Mouse (Mus musculus): ENCODE results near the gene A230072I06Rik. TPM values are rescaled to one million over a fixed set of nuclear protein-coding genes. Genes with fewer than 3 reads are reported as not detected.

Gene A230072I06Rik
- polyA plus RNA-seq, 1 experiment: not detected

GRCm38 (mm10) chr8:12260476-12261029, 18.1 kb upstream of the A230072I06Rik start:
- Histone ChIP-seq H3K9ac (ENCODE audit: low read depth, poor library complexity, severe bottlenecking) (no peak overlapping the region), H3K36me3 (ENCODE audit: control insufficient read depth, insufficient read depth, low read length, poor library complexity, severe bottlenecking) (no peaks in the 10 kb centered on the region), H3K4me1 (ENCODE audit: control insufficient read depth, insufficient read depth, low read length) (no peaks in the 10 kb centered on the region), H3K4me3 (ENCODE audit: low read depth, low read length) (no peak overlapping the region), H3K27ac (ENCODE audit: insufficient read depth, low read length) (no peak overlapping the region), H3K9me3 (replicated peaks; ENCODE audit: control insufficient read depth, insufficient read depth, low read length, poor library complexity, severe bottlenecking) (no peaks in the 10 kb centered on the region), H3K27me3 (ENCODE audit: control insufficient read depth, insufficient read depth, low read length, poor library complexity, severe bottlenecking) (no peaks in the 10 kb centered on the region)
- TF ChIP-seq CTCF (IDR thresholded peaks at IDR 0.05; ENCODE audit: low read depth, low read length) (no peak), POLR2A (IDR thresholded peaks at IDR 0.05; ENCODE audit: insufficient read depth, low read length) (no peak)

- no peaks in the 10 kb centered on the region for H3K36me3 ChIP-seq (ENCODE audit: control insufficient read depth, insufficient read depth, low read length, poor library complexity, severe bottlenecking)
- no peak overlapping the region for H3K4me3 ChIP-seq (ENCODE audit: low read depth, low read length)
- no peak overlapping the region for H3K9ac ChIP-seq (ENCODE audit: low read depth, poor library complexity, severe bottlenecking)
- H3K4me1 ChIP-seq (ENCODE audit: control insufficient read depth, insufficient read depth, low read length): no peaks in the 10 kb centered on the region
- no peaks in the 10 kb centered on the region for H3K9me3 ChIP-seq (replicated peaks; ENCODE audit: control insufficient read depth, insufficient read depth, low read length, poor library complexity, severe bottlenecking)
- TF ChIP-seq EP300 (IDR thresholded peaks at IDR 0.05; ENCODE audit: insufficient read depth, low read depth, low read length) (no peak), POLR2A (IDR thresholded peaks at IDR 0.05; ENCODE audit: insufficient read depth, low read length) (no peak), CTCF (IDR thresholded peaks at IDR 0.05; ENCODE audit: low read depth, low read length) (no peak)
- H3K27ac ChIP-seq (ENCODE audit: insufficient read depth, low read length): no peak overlapping the region
- H3K27me3 ChIP-seq (ENCODE audit: control insufficient read depth, insufficient read depth, low read length, poor library complexity, severe bottlenecking): no peaks in the 10 kb centered on the region
Measured at GRCm38 (mm10) chr8:12261556-12261955, 17.1 kb upstream of the A230072I06Rik start.

- Histone ChIP-seq H3K4me3 (ENCODE audit: low read depth, low read length) (no peak overlapping the region), H3K27ac (ENCODE audit: insufficient read depth, low read length) (no peak overlapping the region), H3K9ac (ENCODE audit: low read depth, poor library complexity, severe bottlenecking) (no peak overlapping the region), H3K4me1 (ENCODE audit: control insufficient read depth, insufficient read depth, low read length) (no peaks in the 10 kb centered on the region), H3K27me3 (ENCODE audit: control insufficient read depth, insufficient read depth, low read length, poor library complexity, severe bottlenecking) (no peaks in the 10 kb centered on the region), H3K9me3 (replicated peaks; ENCODE audit: control insufficient read depth, insufficient read depth, low read length, poor library complexity, severe bottlenecking) (no peaks in the 10 kb centered on the region), H3K36me3 (ENCODE audit: control insufficient read depth, insufficient read depth, low read length, poor library complexity, severe bottlenecking) (no peaks in the 10 kb centered on the region)
- TF ChIP-seq POLR2A (IDR thresholded peaks at IDR 0.05; ENCODE audit: insufficient read depth, low read length): no peak
- TF ChIP-seq EP300 (IDR thresholded peaks at IDR 0.05; ENCODE audit: insufficient read depth, low read depth, low read length): no peak
- TF ChIP-seq CTCF (IDR thresholded peaks at IDR 0.05; ENCODE audit: low read depth, low read length): no peak
Measured at GRCm38 (mm10) chr8:12264996-12265395, 13.6 kb upstream of the A230072I06Rik start.

- Histone ChIP-seq H3K4me3 (ENCODE audit: low read depth, low read length) (no peak overlapping the region), H3K36me3 (ENCODE audit: control insufficient read depth, insufficient read depth, low read length, poor library complexity, severe bottlenecking) (no peaks in the 10 kb centered on the region), H3K9me3 (replicated peaks; ENCODE audit: control insufficient read depth, insufficient read depth, low read length, poor library complexity, severe bottlenecking) (no peaks in the 10 kb centered on the region), H3K4me1 (ENCODE audit: control insufficient read depth, insufficient read depth, low read length) (no peaks in the 10 kb centered on the region), H3K27ac (ENCODE audit: insufficient read depth, low read length) (no peak overlapping the region), H3K27me3 (ENCODE audit: control insufficient read depth, insufficient read depth, low read length, poor library complexity, severe bottlenecking) (no peaks in the 10 kb centered on the region), H3K9ac (ENCODE audit: low read depth, poor library complexity, severe bottlenecking) (no peak overlapping the region)
- TF ChIP-seq POLR2A (IDR thresholded peaks at IDR 0.05; ENCODE audit: insufficient read depth, low read length): no peak
- no peak for TF ChIP-seq CTCF (IDR thresholded peaks at IDR 0.05; ENCODE audit: low read depth, low read length)
- no peak for TF ChIP-seq EP300 (IDR thresholded peaks at IDR 0.05; ENCODE audit: insufficient read depth, low read depth, low read length)
Measured at GRCm38 (mm10) chr8:12267863-12268262, 10.8 kb upstream of the A230072I06Rik start.

- no peak for TF ChIP-seq POLR2A (IDR thresholded peaks at IDR 0.05; ENCODE audit: insufficient read depth, low read length)
- TF ChIP-seq EP300 (IDR thresholded peaks at IDR 0.05; ENCODE audit: insufficient read depth, low read depth, low read length): no peak
- TF ChIP-seq CTCF (IDR thresholded peaks at IDR 0.05; ENCODE audit: low read depth, low read length): no peak
- H3K27me3 ChIP-seq (ENCODE audit: control insufficient read depth, insufficient read depth, low read length, poor library complexity, severe bottlenecking): no peaks in the 10 kb centered on the region
Measured at GRCm38 (mm10) chr8:12268306-12268829, 10.3 kb upstream of the A230072I06Rik start.

GRCm38 (mm10) chr8:12279482-12280192, 1.0 kb downstream of the A230072I06Rik start:
- Histone ChIP-seq H3K9me3 (replicated peaks; ENCODE audit: control insufficient read depth, insufficient read depth, low read length, poor library complexity, severe bottlenecking) (no peaks in the 10 kb centered on the region), H3K9ac (ENCODE audit: low read depth, poor library complexity, severe bottlenecking) (no peak overlapping the region), H3K27ac (ENCODE audit: insufficient read depth, low read length) (no peak overlapping the region), H3K4me3 (ENCODE audit: low read depth, low read length) (no peak overlapping the region), H3K27me3 (ENCODE audit: control insufficient read depth, insufficient read depth, low read length, poor library complexity, severe bottlenecking) (no peaks in the 10 kb centered on the region), H3K36me3 (ENCODE audit: control insufficient read depth, insufficient read depth, low read length, poor library complexity, severe bottlenecking) (no peaks in the 10 kb centered on the region), H3K4me1 (ENCODE audit: control insufficient read depth, insufficient read depth, low read length) (no peaks in the 10 kb centered on the region)
- TF ChIP-seq EP300 (IDR thresholded peaks at IDR 0.05; ENCODE audit: insufficient read depth, low read depth, low read length): no peak
- no peak for TF ChIP-seq CTCF (IDR thresholded peaks at IDR 0.05; ENCODE audit: low read depth, low read length)
- no peak for TF ChIP-seq POLR2A (IDR thresholded peaks at IDR 0.05; ENCODE audit: insufficient read depth, low read length)

More at GRCm38 (mm10) chr8:12268306-12268829, 10.3 kb upstream of the A230072I06Rik start:
- Histone ChIP-seq H3K9me3 (replicated peaks; ENCODE audit: control insufficient read depth, insufficient read depth, low read length, poor library complexity, severe bottlenecking) (no peaks in the 10 kb centered on the region), H3K4me1 (ENCODE audit: control insufficient read depth, insufficient read depth, low read length) (no peaks in the 10 kb centered on the region), H3K9ac (ENCODE audit: low read depth, poor library complexity, severe bottlenecking) (no peak overlapping the region), H3K36me3 (ENCODE audit: control insufficient read depth, insufficient read depth, low read length, poor library complexity, severe bottlenecking) (no peaks in the 10 kb centered on the region), H3K4me3 (ENCODE audit: low read depth, low read length) (no peak overlapping the region), H3K27ac (ENCODE audit: insufficient read depth, low read length) (no peak overlapping the region)
